Mouse (Mus musculus): Measurements from ENCODE around the gene 4933415F23Rik. TPM values are rescaled to one million over a fixed set of nuclear protein-coding genes. Genes with fewer than 3 reads are reported as not detected.

The 4933415F23Rik gene
- polyA plus RNA-seq, 1 experiment from 2014 or later: not detected

DNA sequence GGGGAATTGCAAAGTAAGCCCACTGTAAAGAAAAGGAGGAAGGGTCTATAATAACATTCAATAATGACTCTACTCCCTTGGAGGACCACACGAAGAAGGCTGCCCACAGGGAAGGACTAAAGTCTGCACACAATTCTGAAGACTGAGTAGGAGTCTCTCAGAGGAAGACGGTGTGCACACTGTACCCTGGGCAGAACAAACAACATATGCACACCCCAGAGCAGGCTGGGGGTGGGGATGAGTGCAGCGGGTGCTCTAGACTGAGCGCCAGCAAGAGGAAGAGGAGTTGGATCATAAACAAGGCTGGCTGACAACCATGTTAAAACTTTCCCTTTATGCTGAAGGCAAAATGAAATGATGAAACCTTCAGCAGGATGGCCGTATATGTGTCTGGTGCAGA, 34.3 kb downstream of the 4933415F23Rik start:
- no peak overlapping the region for H3K4me3 ChIP-seq
- WGBS: 86% methylated on average over 5 of the region's 5 CpGs
- no peaks in the 10 kb centered on the region for H3K36me3 ChIP-seq
- H3K27me3 ChIP-seq (ENCODE audit: low read depth, poor library complexity, severe bottlenecking): no peaks in the 10 kb centered on the region
- no peak for DNase-seq (ENCODE audit: low spot score)
- H3K4me1 ChIP-seq: no peaks in the 10 kb centered on the region
- no peaks in the 10 kb centered on the region for H3K9me3 ChIP-seq (replicated peaks)
- no peak overlapping the region for H3K27ac ChIP-seq

DNA sequence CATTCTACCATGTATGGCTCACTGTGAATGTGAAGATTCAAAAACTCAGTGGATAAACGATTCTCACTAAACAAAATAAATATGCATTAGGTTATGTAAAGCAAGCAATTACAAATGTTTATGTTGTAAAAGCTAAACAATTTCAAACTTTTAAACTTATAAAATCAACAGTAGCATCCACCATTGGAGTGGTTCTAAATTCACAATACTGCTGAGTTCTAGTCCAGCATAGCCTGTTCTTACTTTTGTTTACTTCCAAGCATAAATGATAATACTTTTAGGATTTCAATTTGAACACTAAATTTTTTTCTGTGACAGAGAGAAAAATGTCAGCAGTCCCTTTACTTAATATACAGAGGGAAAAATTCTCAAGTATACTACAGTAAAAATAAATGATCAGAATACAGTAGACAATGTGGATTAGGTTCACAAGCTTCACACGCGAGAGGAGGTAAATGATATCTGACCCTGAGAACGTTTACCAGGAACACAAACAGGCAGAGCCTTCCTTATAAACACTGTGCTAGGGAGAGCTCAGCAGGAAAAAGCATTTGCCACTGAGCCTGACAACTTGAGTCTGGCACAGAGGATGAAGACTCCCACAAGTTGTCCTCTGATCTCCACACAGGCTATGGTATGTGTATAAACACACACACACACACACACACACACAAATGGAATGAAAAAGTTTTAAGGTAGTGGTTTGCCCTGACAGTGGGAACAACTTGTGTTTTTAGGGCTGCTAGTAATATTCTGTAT, 37.2 kb downstream of the 4933415F23Rik start:
- Histone ChIP-seq H3K9me3 (replicated peaks) (no peaks in the 10 kb centered on the region), H3K4me1 (no peaks in the 10 kb centered on the region), H3K4me3 (no peak overlapping the region), H3K27ac (no peak overlapping the region), H3K36me3 (no peaks in the 10 kb centered on the region), H3K27me3 (ENCODE audit: low read depth, poor library complexity, severe bottlenecking) (no peaks in the 10 kb centered on the region)
- 61% methylated on average over 4 of the region's 4 CpGs for WGBS
- DNase-seq (ENCODE audit: low spot score): no peak

DNA sequence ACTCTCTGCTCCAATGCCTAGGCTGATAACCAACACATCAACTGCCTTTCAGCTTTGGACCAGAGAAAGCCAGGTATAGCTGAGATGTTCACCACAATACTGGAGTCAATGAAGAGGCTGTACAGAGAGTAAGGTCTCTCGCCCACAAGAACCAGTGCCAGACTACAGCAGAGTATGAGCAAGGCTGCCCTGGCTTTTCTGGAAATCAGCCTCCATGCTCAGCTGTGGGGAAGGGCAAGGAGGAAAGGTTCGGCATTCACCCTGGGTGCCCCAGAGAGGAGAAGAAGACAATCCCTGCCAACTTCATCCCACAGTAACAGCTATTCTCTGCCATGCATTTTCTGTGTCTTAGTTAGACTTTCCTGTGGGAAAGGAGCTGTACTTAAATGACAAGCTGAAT, 38.1 kb downstream of the 4933415F23Rik start:
- DNase-seq (ENCODE audit: low spot score): no peak
- Histone ChIP-seq H3K4me3 (no peak overlapping the region), H3K9me3 (replicated peaks) (no peaks in the 10 kb centered on the region), H3K4me1 (no peaks in the 10 kb centered on the region), H3K36me3 (no peaks in the 10 kb centered on the region), H3K27me3 (ENCODE audit: low read depth, poor library complexity, severe bottlenecking) (no peaks in the 10 kb centered on the region), H3K27ac (no peak overlapping the region)
- WGBS: 77% methylated on average over 2 of the region's 2 CpGs

DNA sequence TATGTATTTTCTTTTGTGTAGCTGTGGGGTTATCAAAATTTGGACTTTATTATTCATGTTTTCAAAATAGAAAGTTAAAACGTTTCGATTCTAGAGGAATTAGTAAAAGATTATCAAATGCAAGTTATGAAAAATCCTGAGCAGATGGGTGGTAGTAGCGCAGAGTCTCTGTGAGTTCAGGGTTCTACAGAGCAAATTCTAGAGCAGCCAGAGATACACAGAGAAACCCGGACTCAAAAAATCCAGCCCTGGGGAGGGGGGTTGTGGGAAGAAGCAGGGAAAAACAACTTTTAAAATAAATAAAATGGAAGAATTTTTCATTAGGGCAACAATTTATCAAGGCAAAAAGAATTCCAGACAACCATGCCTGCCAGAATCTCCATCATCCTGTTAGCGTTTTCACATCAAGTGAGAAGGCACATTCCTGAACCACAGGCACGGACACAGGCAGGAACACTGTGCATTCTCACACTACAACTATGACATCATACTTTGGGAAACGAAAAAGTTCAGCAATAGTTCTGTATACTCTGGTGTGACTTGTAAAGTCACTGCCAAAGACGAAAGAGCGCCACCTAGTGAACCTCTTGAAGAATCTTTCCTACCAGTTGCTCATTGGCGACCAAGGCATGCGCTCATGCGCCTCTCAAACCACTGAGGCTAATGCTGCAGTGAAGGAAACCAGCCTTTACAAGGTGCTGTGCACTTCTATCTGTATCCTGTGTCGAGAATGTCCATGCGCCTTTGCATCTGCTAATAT, 40.3 kb downstream of the 4933415F23Rik start:
- no peak overlapping the region for H3K4me3 ChIP-seq
- 34% methylated on average over 14 of the region's 14 CpGs for WGBS
- H3K27me3 ChIP-seq (ENCODE audit: low read depth, poor library complexity, severe bottlenecking): no peaks in the 10 kb centered on the region

DNA sequence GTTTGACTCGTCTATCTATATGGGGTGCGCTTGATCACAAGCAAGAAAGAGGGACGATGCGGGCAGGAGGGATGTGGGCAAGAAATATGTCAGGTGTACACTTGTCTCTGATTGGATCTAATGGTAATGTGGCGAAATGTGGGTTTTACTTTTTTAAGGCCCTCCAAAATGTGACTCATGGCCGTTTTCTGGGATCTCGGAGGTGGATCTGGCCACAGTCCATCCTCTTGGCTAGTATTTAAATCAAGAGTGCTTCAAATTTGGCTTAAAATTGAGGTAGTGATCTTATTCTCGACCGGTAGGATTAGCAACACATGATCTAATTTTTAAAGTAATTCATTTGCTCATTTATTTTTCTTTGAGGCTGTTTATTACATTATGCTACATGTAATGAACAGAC, 42.0 kb downstream of the 4933415F23Rik start:
- H3K4me3 ChIP-seq: no peak overlapping the region
- DNase-seq (ENCODE audit: low spot score): no peak
- H3K36me3 ChIP-seq: no peaks in the 10 kb centered on the region
- H3K9me3 ChIP-seq (replicated peaks): no peaks in the 10 kb centered on the region
- no peaks in the 10 kb centered on the region for H3K4me1 ChIP-seq
- no peak overlapping the region for H3K27ac ChIP-seq
- no peaks in the 10 kb centered on the region for H3K27me3 ChIP-seq (ENCODE audit: low read depth, poor library complexity, severe bottlenecking)
- 91% methylated on average over 9 of the region's 9 CpGs for WGBS

More for the DNA sequence above, 40.3 kb downstream of the 4933415F23Rik start:
- H3K4me1 ChIP-seq: no peaks in the 10 kb centered on the region
- no peak overlapping the region for H3K27ac ChIP-seq
- no peaks in the 10 kb centered on the region for H3K9me3 ChIP-seq (replicated peaks)
- DNase-seq (ENCODE audit: low spot score): peak; percentile 54
- no peaks in the 10 kb centered on the region for H3K36me3 ChIP-seq

Data from limb, embryonic 10.5 days (tissue).